Mouse (Mus musculus) megakaryocyte-erythroid progenitor cell, adult 5 weeks (primary cell): ENCODE data around the gene Dazl. TPM values are rescaled to one million over a fixed set of nuclear protein-coding genes. Genes with fewer than 3 reads are reported as not detected.

ENCODE experiments used
- polyA plus RNA-seq: library from polyadenylated mRNA; stranded (reverse); fragments of >175 nt; gene quantifications from 2 replicates; pipeline ENCODE4 v1.2.3, GENCODE M21; 2012

Dazl gene
- polyA plus RNA-seq: not detected in 2 replicates

DNA sequence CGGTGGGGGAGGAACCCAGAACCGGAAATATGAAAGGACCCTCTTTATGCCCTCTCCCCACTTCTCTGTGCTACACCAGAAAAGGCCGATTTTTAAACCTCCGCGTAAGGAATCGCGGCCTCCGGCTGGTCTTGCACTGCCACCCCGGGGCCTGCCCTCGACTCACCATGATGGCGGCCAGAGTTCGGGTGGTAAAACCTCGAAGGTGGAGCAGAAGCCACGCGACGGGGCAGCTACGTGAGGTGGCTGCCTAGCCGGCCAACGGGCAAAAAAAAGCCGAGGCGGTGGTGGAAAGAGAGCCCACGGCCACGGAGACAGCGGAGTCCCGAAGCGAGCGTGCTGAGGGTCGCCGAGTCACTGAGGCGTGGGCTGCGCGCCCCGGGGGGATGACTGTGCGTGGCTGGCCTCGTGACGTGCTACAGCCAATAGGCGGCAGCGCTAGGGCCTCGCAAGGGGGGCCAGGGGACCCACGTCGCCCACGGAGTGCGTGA, at the start of gene Dazl:
TSS of gene Dazl (minus strand) at position 396 of the 491 bp plus-strand sequence.

Other genes starting within 250 kb of the Dazl start
- 39.8 and 58.9 TPM in 2 replicates for gene Rftn1, start 103.0 kb downstream of the Dazl start, polyA plus RNA-seq
- gene Plcl2, start 215.8 kb upstream of the Dazl start, polyA plus RNA-seq: 11.7 and 13.1 TPM in 2 replicates